Mouse (Mus musculus) embryo, embryonic 10.5 days (tissue): Measurements from ENCODE around the gene Cyth1.
A peak's percentile ranks its signal among the peaks of the same experiment; 100 is the strongest.

Experiments used
- DNase-seq: peaks from one replicate; pipeline ENCODE4 v3.0.0-alpha.2; 2015; ENCODE audit warnings: low spot score

The Cyth1 gene

GRCm38 (mm10) chr11:118150115-118150701 lies 98.2 kb downstream of the Cyth1 start:
- DNase-seq = no peak

DNA sequence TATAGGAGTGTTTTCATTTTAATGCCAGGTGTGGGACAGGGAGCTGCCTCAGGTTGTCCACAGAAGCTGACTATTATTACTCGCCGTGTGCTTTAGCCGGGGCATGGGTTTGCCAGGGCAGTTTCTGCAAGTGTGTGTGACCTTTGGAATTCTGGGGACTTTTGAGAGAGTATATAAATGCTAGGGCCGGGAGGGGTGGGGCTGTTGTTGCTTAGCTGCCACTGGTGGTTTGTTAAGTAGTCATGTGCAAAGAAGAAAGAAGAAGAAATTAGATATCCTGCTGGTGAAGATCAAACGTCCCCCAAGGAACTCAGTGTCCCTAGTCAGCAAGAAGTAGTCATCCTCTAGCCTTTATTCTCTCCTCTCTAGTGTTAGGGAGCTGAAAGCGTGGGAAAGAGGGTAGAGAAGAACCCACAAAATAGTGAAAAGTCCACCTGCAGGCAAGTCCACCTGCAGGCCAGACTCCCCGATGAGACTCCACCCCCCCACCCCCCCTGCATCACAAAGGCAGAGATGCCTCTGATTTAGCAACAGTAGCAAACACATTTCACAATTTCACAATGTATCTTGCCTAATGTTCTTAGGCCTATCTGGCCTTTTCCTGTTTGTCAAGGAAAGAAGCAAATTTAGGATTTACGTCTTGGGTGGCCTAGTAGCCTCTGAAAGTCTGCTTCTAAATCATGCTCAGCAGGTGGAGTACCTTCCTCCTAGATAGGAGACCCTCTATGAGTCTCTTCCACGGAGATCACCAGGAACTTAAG lies 100.3 kb downstream of the Cyth1 start:
- DNase-seq = no peak

GRCm38 (mm10) chr11:118146446-118146845 lies 101.9 kb downstream of the Cyth1 start:
- no peak for DNase-seq

DNA sequence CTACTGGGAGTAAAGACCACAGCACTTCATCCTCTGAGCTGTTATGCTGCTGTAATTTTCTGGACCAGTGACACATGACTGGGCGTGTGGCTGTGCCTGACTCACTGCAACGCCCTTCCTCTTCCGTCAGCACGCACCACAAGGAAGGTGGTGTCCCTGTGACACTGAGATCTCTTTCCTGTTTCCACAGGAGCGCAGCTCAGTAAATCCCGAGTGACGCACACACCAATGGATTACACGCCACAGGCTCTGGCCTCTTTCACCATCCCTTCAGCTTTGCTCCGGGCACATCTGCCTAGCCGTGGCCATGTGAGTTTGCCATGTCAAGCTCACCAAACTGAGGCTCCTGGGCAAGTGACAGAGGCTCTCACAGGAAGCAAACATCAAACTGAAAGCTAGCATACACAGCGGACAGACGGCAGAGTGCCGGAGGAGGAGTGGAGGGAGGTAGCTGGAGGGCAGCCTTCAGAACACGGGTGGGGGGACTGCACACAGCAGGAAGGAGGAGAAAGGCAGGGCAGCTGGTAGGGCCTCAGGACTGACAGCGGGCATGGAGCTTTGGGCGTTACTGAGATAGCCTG lies 102.5 kb downstream of the Cyth1 start:
- no peak for DNase-seq

GRCm38 (mm10) chr11:118145092-118145491 lies 103.3 kb downstream of the Cyth1 start:
- DNase-seq = no peak

GRCm38 (mm10) chr11:118143731-118144130 lies 104.7 kb downstream of the Cyth1 start:
- no peak for DNase-seq

DNA sequence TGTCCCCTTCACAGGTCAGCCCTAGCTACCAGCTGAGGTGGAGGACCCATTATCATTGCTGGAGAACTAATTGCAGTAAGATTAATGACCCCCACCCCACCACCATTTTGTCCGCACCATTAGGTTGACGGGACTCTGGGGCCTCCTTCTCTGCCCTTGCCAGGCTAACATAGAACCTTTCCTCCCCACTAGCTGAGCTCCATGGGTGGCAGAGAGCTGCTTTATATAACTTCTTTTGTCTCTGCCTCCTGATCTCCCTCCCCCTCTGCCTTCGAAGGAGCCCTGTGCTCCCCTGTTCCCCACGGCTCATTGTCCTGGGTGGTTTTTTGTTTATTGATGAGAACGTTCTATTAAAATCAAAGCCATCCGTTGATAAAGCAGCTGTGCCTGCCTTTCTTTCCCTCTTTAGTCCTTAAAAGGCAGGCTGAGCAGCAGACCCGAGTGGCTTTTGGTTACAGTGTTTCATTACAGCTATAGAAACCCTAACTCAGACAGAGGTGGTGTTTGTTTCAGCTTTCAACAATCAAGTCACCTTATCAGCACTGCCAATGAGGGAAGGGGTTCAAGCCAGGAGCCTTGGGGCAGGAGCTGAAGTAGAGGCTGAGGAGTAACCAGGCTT lies 105.7 kb downstream of the Cyth1 start:
- peak; percentile 26 for DNase-seq

DNA sequence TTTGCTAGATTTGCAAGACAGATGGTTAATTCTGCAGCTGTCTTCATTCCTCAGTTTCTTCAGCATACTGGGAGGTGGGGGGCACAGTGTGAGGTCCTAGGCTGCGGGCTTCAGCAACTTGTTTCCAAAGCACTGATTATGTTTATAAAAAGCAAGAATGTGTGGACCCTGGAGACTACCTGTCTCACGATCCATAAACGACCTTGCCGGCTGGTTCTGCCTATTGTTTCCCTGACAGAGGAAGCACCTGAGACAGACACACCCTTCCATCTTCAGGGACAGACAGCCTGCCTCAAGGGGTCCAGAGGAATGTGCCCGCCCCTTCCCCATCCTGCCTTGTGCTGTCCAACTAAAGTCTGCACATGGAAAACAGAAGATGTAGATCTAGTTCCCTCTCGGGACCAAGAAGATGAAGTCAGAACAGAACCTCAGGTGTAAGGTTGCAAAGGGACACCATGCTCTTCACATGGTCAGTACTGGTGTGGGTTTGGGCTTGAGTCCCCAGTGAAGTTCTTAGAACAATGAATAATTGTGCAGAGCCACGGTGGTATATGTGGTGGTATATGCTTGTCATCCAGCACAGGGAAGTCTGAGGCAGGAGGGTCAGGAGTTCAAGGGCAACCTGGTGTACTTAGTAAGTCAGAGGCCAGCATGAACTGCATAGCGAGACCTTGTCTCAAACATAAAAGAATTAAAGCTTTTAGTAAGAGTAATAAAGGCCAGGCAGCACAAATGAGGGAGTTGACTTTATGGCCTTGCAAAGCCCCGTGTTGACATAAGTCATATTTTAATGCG lies 107.4 kb downstream of the Cyth1 start:
- DNase-seq = no peak

DNA sequence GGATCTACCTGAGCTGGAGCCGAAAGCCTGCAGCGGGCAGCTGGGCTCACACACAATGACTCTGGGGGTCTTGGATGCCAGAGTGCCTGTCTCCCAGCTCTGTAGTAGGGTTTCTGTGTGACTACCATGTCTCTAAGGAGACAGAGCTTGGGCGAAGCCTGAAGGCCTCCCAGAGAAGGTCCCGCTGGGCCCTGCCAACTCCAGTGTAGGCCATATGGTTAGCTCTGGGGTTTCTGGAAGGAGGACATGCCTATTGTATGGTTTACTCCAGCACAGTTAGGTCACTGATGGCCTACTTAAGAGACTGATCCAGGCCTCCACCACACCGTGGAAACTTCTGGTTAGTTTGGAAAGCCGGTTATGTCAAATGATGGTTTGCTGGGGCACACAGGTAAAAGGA lies 110.0 kb downstream of the Cyth1 start:
- DNase-seq = no peak

DNA sequence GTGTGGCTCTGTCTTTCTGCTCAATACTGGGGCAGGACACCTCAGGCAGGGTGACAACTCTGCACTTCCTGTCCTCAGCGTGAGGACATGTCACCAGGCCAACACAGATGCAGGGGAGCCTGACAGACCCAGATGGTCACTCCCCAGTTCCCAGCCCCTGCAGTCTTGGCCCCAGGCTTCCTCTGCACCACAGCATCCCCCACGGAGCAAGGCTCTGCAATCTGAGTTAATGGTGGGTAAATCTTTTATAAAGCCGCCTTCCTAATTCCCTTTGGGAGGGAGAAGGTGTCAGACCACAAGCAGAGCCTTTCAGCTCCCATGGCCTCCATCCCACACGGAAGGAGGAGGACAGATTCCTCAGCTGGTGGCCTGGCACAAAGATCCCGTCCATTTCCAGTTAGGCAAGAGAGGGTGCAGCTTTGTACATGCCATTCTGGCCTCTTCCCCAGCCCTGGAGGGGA lies 112.2 kb downstream of the Cyth1 start:
- DNase-seq = no peak

DNA sequence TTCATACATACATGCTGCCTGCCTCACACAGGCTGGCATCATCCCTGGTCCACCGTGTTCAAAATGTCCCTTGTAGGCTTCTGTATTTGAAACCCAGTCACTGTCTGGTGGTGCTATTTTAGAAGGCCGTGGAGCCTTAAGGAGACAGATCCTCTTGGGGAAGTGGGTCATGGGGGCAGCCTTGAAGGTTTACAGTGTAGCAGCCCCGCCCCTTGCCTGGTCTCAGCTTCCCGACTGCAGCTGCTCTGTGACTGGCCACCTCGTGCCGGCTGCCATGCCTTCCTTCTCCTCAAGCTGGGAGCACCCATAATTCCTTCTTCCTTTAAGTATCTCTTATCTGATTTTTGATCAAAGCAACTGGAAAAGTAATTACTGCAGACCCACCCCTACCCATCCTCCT lies 113.1 kb downstream of the Cyth1 start:
- no peak for DNase-seq

GRCm38 (mm10) chr11:118133752-118134169 lies 114.6 kb downstream of the Cyth1 start:
- DNase-seq = peak; percentile 63

- peak; percentile 42 for DNase-seq
These were observed 115.2 kb downstream of the Cyth1 start for GRCm38 (mm10) chr11:118133133-118133751.

DNA sequence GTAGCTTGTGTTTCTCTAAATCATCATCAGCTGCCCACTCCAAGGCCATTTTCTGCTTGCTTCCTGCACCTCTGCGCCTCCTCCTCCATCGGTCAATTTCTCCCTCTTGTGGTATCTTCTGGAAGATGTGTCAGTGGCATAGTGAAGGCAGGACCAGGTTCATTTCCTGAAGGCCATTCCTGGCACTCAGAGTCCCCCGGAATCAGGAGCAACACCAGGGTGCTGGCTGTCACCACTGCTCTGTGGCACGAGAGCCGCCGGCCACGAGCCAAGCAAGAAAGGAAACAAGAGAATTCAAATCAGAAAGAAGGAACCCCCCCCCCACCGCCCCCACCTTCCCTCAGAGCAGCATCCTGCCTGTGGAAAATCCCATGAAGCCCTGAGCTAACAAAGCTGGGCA lies 116.3 kb downstream of the Cyth1 start:
- DNase-seq = no peak

DNA sequence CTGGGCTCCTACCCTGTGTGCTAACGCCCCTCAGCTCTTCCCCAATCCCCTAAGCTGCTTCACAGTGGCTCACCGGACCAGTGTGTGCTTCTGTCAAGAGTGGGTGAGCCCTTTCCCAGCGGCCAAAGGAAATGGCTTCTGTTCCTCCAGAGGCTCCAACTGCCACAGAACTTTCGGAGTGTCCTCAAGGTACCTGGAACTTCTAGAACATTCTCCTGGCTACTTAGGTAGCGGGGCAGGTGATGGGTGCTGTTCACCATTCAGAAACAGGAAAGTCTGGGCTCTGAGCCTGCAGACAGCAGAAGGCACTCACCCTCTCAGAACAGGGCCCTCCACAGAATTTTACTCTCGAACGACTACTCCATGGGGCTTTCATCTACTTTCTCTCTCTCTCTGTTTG lies 117.9 kb downstream of the Cyth1 start, which contains the start of gene Dnah17:
TSS of gene Dnah17 (minus strand) at position 101 of the 400 bp plus-strand sequence.
- DNase-seq = no peak

DNA sequence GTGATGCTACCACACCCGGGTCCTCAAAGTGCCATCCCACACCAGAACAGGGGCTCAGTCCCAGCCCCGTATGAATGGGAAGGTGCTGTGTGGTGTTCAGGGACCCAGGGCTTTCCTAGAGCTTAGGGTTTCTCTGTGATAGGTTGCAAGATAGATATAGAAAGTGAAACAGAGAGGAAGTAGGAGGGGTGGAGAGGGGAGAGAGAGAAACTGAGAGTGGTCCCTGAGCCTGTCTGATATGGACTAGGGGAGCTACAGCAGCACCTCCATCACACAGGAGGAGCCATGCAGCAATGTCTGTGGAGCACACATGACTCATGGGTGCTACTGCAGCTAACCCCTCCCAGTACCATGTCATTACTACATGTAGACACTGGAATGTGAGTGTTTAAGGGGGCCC lies 118.6 kb downstream of the Cyth1 start:
- DNase-seq = no peak

DNA sequence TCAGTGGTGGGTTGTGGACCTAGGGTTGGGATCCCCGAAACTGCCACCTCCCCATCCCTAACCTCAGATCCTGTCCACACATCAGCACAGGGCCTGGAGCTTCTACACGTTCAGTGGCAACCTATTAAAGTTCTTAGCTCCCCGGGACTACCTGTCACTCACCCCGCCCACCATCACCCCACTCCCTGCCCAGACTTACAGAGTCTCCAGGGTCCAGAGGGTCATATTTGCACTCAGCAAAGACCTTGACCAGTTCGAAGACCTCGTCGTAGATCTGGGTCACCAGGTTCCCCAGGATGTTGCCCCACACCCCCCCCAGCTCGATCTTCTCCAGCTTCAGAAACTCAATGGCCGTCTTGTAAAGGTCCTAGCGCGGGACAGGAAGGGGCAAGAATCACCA lies 126.8 kb downstream of the Cyth1 start:
- DNase-seq = no peak

DNA sequence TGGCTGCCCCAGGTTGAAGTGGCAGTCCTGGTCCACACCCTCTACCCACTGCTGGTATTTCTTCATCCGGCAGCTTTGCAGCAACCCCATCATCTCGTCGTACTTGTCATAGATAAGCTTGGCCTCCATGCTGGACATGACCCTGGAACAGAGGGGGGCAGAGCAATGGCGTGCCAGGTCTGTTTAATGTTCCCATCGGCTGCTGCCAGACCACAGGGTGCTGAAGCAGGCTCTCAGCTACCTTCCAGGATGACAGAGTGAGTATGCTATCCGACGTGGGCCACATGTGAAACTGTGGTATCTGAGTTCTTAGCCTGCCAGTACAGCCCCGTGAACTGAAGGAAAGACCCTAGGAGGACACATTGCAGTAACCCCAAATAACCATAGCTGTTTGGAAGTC lies 129.6 kb downstream of the Cyth1 start:
- DNase-seq = no peak

DNA sequence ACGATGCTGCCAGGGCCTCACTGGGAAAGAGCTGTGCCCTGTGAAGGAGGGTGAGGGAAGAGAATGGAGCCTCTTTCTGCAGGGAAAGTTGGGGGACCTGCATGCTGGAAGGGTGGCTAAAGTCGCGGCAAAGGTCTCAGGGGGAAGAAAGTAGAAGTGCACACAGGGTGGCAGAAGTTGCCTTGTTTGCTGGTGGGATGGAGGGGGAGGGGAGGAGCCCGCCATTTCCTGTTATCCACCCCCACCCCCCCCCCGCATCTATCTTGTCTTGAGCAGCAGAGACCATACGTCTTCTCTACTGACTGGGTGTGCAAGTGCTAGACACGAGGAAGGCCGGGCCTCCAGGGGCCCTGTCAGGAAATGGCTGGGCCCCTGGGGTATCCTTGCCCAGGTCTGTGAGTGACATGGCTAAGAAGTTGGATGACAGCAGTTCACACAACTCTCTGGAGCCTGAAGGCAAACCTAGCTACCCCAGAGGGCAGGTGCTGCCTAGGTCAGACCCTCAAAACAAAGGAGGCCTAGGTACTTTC lies 133.7 kb downstream of the Cyth1 start:
- no peak for DNase-seq

GRCm38 (mm10) chr11:118113516-118114205 lies 134.7 kb downstream of the Cyth1 start:
- DNase-seq = no peak

DNA sequence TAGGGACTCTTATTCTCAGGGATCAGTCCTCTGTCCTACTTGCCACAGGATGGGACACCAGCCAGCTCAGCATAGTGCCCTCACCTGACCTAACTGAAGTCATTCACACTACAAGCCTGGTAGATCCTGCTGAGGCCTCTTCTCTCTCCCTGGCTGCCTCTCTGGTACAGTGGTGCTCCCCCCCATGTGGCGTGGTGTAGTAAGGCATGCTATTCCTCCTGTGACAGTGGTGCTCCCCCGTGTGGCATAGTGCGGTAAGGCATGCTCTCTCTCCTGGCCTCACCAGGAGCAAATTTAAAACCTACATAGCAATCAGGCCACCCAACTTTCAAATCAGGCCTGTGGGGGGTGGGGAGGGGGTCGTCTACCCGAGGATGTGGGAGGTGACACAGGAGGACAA lies 144.4 kb downstream of the Cyth1 start:
- peak; percentile 90 for DNase-seq
